Mouse (Mus musculus): ENCODE data around the gene Tmprss9.

- TF ChIP-seq GATA1 (IDR thresholded peaks at IDR 0.05; ENCODE audit: borderline replicate concordance, low read length) (no peak), FLI1 (IDR thresholded peaks at IDR 0.05; ENCODE audit: low read length) (no peak)
Measured at GRCm38 (mm10) chr10:80856908-80857307, 14.7 kb upstream of the Tmprss9 start.

All from megakaryocyte, embryonic 14.5 days (primary cell).